Mouse (Mus musculus) lung, adult 2 months (tissue): ENCODE measurements around the gene Ifitm5. TPM values are rescaled to one million over a fixed set of nuclear protein-coding genes. Genes with fewer than 3 reads are reported as not detected.

Experiments used
- DNase-seq: peaks from one replicate; pipeline ENCODE4 v3.0.0; 2022
- H3K4me1 ChIP-seq: fragments of 200-500 bp; 2 replicates; pipeline ENCODE4 v1.6.1; 2011; ENCODE audit warnings: low read length; ENCODE audit not compliant: control insufficient read depth, insufficient read depth
- H3K4me3 ChIP-seq: fragments of 200-500 bp; replicated peaks from 2 replicates; pipeline ENCODE3; 2011; ENCODE audit warnings: low read depth, mild to moderate bottlenecking, control low read depth, low read length; ENCODE audit errors: extremely low read depth
- CTCF ChIP-seq: fragments of 200-500 bp; IDR thresholded peaks from 2 replicates; pipeline ENCODE4 v1.5.1; 2011; ENCODE audit warnings: mild to moderate bottlenecking, low read length, control low read depth; ENCODE audit not compliant: insufficient read depth
- POLR2A ChIP-seq: fragments of 200-500 bp; IDR thresholded peaks from 2 replicates; pipeline ENCODE4 v1.6.1; 2011; ENCODE audit warnings: low read depth, mild to moderate bottlenecking, control low read depth, low read length, borderline replicate concordance; ENCODE audit errors: extremely low read depth
- WGBS: fragments of 180-500 bp; shearing (Covaris S2); methylation state at CpG from one replicate; pipeline ENCODE4 v1.1.7; 2018; 5-methylcytosine and 5-hydroxymethylcytosine counted together
- polyA plus RNA-seq: library from polyadenylated mRNA; depleted of rRNA; stranded (reverse); fragments of >200 nt; gene quantifications from 2 replicates; pipeline ENCODE4 v1.2.3, GENCODE M21; 2012; rRNA removed

The Ifitm5 gene
- polyA plus RNA-seq, 1 experiment: 3.2 TPM

GRCm38 (mm10) chr7:140907697-140908096 is 42.4 kb downstream of the Ifitm5 start:
- H3K4me3 ChIP-seq: no peak overlapping the region
- H3K4me1 ChIP-seq: peaks cover 5% of the 10 kb centered on the region
- no peak for TF ChIP-seq POLR2A
- no peak for TF ChIP-seq CTCF
- DNase-seq: no peak
- 83% methylated on average over 7 of the region's 7 CpGs for WGBS

- 71% methylated on average over 13 of the region's 13 CpGs for WGBS
- DNase-seq: no peak
- H3K4me1 ChIP-seq: peaks cover 5% of the 10 kb centered on the region
- TF ChIP-seq POLR2A (no peak), CTCF (no peak)
- no peak overlapping the region for H3K4me3 ChIP-seq
Observed at GRCm38 (mm10) chr7:140907131-140907530, 43.0 kb downstream of the Ifitm5 start.

GRCm38 (mm10) chr7:140905642-140906081 is 44.4 kb downstream of the Ifitm5 start:
- H3K4me3 ChIP-seq: no peak overlapping the region
- TF ChIP-seq CTCF (no peak), POLR2A (no peak)
- WGBS: 91% methylated on average over 2 of the region's 2 CpGs

GRCm38 (mm10) chr7:140903212-140903611 is 46.9 kb downstream of the Ifitm5 start:
- WGBS: 22% methylated on average over 13 of the region's 13 CpGs
- H3K4me1 ChIP-seq: 0 out of 2 replicates have a peak, but pooled peaks cover 2% of the 10 kb centered on the region
- no peak for TF ChIP-seq POLR2A
- peak; percentile 95 for TF ChIP-seq CTCF
- no peak overlapping the region for H3K4me3 ChIP-seq
- DNase-seq: peak; percentile 86

More at GRCm38 (mm10) chr7:140905642-140906081, 44.4 kb downstream of the Ifitm5 start:
- no peak for DNase-seq
- peaks cover 5% of the 10 kb centered on the region for H3K4me1 ChIP-seq

- H3K4me3 ChIP-seq: no peak overlapping the region
- DNase-seq: peak; percentile 20
- TF ChIP-seq POLR2A (no peak), CTCF (no peak)
- 0 out of 2 replicates have a peak, but pooled peaks cover 2% of the 10 kb centered on the region for H3K4me1 ChIP-seq
- 69% methylated on average over 15 of the region's 15 CpGs for WGBS
Observed at GRCm38 (mm10) chr7:140902036-140902875, 47.8 kb downstream of the Ifitm5 start.

GRCm38 (mm10) chr7:140900220-140900619 is 49.9 kb downstream of the Ifitm5 start, which contains the start of gene Cox8b:
Gene Cox8b (minus strand): TSS chr7:140900446.
- DNase-seq: no peak
- Histone ChIP-seq H3K4me1 (0 out of 2 replicates have a peak, but pooled peaks cover 2% of the 10 kb centered on the region), H3K4me3 (no peak within 1 kb of the TSS)
- TF ChIP-seq CTCF: no peak
- TF ChIP-seq POLR2A: no peak
- 63% methylated on average over 10 of the region's 10 CpGs for WGBS

- H3K4me1 ChIP-seq: 0 out of 2 replicates have a peak, but pooled peaks cover 2% of the 10 kb centered on the region
- WGBS: 60% methylated on average over 3 of the region's 3 CpGs
- no peak overlapping the region for H3K4me3 ChIP-seq
- no peak for DNase-seq
- TF ChIP-seq POLR2A: no peak
- no peak for TF ChIP-seq CTCF
Observed at GRCm38 (mm10) chr7:140899121-140899520, 51.0 kb downstream of the Ifitm5 start.

Other genes with a start within 250 kb of the Ifitm5 start
- gene Cyp2e1, start 186.6 kb downstream of the Ifitm5 start, polyA plus RNA-seq: 6.4 and 16.6 TPM in 2 replicates
- 0.22 and 0.45 TPM in 2 replicates for gene Syce1, start 162.4 kb downstream of the Ifitm5 start, polyA plus RNA-seq
- 0.06 and 0.19 TPM in 2 replicates for gene Zfp941, start 128.1 kb downstream of the Ifitm5 start, polyA plus RNA-seq
- 19.7 and 23.3 TPM in 2 replicates for gene Urah, start 115.3 kb downstream of the Ifitm5 start, polyA plus RNA-seq
- gene Scgb1c1, start 104.7 kb downstream of the Ifitm5 start, polyA plus RNA-seq: 45.0 and 76.2 TPM in 2 replicates
- 0.24 TPM in 1 of 2 replicates, not detected in the other for gene Odf3, start 102.5 kb downstream of the Ifitm5 start, polyA plus RNA-seq
- gene Gm45785, start 94.0 kb downstream of the Ifitm5 start, polyA plus RNA-seq: 2.2 TPM in 1 of 2 replicates, not detected in the other
- 112 and 138 TPM in 2 replicates for gene Ric8a, start 93.3 kb downstream of the Ifitm5 start, polyA plus RNA-seq
- gene Bet1l, start 92.7 kb downstream of the Ifitm5 start, polyA plus RNA-seq: 25.5 and 30.5 TPM in 2 replicates
- gene Psmd13, start 68.3 kb downstream of the Ifitm5 start, polyA plus RNA-seq: 48.8 and 70.4 TPM in 2 replicates
- 21.1 and 27.0 TPM in 2 replicates for gene Sirt3, start 68.0 kb downstream of the Ifitm5 start, polyA plus RNA-seq
- gene Cox8b, start 49.8 kb downstream of the Ifitm5 start, polyA plus RNA-seq: 46.7 and 104 TPM in 2 replicates
- gene Nlrp6, start 29.4 kb downstream of the Ifitm5 start, polyA plus RNA-seq: 0.07 and 0.31 TPM in 2 replicates
- gene Pgghg, start 8.9 kb downstream of the Ifitm5 start, polyA plus RNA-seq: 38.1 and 39.3 TPM in 2 replicates
- gene Gm45717, start 5.6 kb upstream of the Ifitm5 start, polyA plus RNA-seq: 0.63 TPM in 1 of 2 replicates, not detected in the other
- gene Ifitm2, start 5.7 kb upstream of the Ifitm5 start, polyA plus RNA-seq: 1,180 and 1,190 TPM in 2 replicates
- gene Ifitm1, start 16.9 kb upstream of the Ifitm5 start, polyA plus RNA-seq: 227 and 261 TPM in 2 replicates
- 560 and 814 TPM in 2 replicates for gene Ifitm3, start 60.5 kb upstream of the Ifitm5 start, polyA plus RNA-seq
- 10.6 and 24.3 TPM in 2 replicates for gene Ifitm6, start 67.6 kb upstream of the Ifitm5 start, polyA plus RNA-seq
- not detected in 2 replicates for gene Gm17387, start 78.8 kb upstream of the Ifitm5 start, polyA plus RNA-seq
- 0.33 and 0.36 TPM in 2 replicates for gene B4galnt4, start 110.8 kb upstream of the Ifitm5 start, polyA plus RNA-seq
- gene Pkp3, start 127.9 kb upstream of the Ifitm5 start, polyA plus RNA-seq: 23.8 and 47.7 TPM in 2 replicates
- gene Sigirr, start 150.3 kb upstream of the Ifitm5 start, polyA plus RNA-seq: 40.5 and 40.6 TPM in 2 replicates
- 2.8 and 10.7 TPM in 2 replicates for gene Ano9, start 167.5 kb upstream of the Ifitm5 start, polyA plus RNA-seq
- gene Ptdss2, start 172.1 kb upstream of the Ifitm5 start, polyA plus RNA-seq: 22.9 and 24.1 TPM in 2 replicates
- 128 and 195 TPM in 2 replicates for gene Rnh1, start 222.6 kb upstream of the Ifitm5 start, polyA plus RNA-seq
- gene Hras, start 243.7 kb upstream of the Ifitm5 start, polyA plus RNA-seq: 77.3 and 91.5 TPM in 2 replicates
- gene Lrrc56, start 243.9 kb upstream of the Ifitm5 start, polyA plus RNA-seq: 15.8 TPM in 2 replicates